Mouse (Mus musculus) embryonic facial prominence, embryonic 14.5 days (tissue): ENCODE data around the gene Nfatc2ip. TPM values are rescaled to one million over a fixed set of nuclear protein-coding genes. Genes with fewer than 3 reads are reported as not detected.

ENCODE experiments used
- ATAC-seq: fragments of 200-750 bp; cut with Nextera tagmentation; 2 replicates; pipeline ENCODE4 v1.8.0; 2017; ENCODE audit warnings: low read depth, moderate number of reproducible peaks, moderate TSS enrichment
- DNase-seq: peaks from one replicate; pipeline ENCODE4 v3.0.0-alpha.2; 2015; ENCODE audit warnings: low spot score
- H3K27ac ChIP-seq: fragments of 300-500 bp; sonication (generic); replicated peaks from 2 replicates; pipeline ENCODE4 v1.5.1; 2014; ENCODE audit warnings: low read depth, mild to moderate bottlenecking, low read length, moderate library complexity
- H3K27me3 ChIP-seq: fragments of 300-500 bp; sonication (generic); replicated peaks from 2 replicates; pipeline ENCODE4 v1.6.1; 2014; ENCODE audit warnings: low read length; ENCODE audit not compliant: control insufficient read depth, insufficient read depth
- H3K36me3 ChIP-seq: fragments of 300-500 bp; sonication (generic); 2 replicates; pipeline ENCODE4 v1.6.1; 2014; ENCODE audit warnings: low read length, mixed read lengths; ENCODE audit not compliant: control insufficient read depth, insufficient read depth
- H3K4me1 ChIP-seq: fragments of 300-500 bp; sonication (generic); 2 replicates; pipeline ENCODE4 v1.6.1; 2014; ENCODE audit warnings: antibody characterized with exemption, low read length; ENCODE audit not compliant: control insufficient read depth, insufficient read depth
- H3K4me2 ChIP-seq: fragments of 300-500 bp; sonication (generic); 2 replicates; pipeline ENCODE4 v1.6.1; 2014; ENCODE audit warnings: low read depth, mild to moderate bottlenecking, low read length, moderate library complexity, mixed read lengths
- H3K4me3 ChIP-seq: fragments of 300-500 bp; sonication (generic); 2 replicates; pipeline ENCODE4 v1.5.1; 2014; ENCODE audit warnings: low read depth, mild to moderate bottlenecking, low read length
- H3K9ac ChIP-seq: fragments of 300-500 bp; sonication (generic); 2 replicates; pipeline ENCODE4 v1.6.1; 2014; ENCODE audit warnings: low read depth, mild to moderate bottlenecking, low read length, moderate library complexity, mixed read lengths
- H3K9me3 ChIP-seq: fragments of 300-500 bp; sonication (generic); 2 replicates; pipeline ENCODE4 v1.6.1; 2016; ENCODE audit warnings: low read length; ENCODE audit not compliant: control insufficient read depth
- WGBS: fragments of 180-500 bp; shearing (Covaris S2); extraction: QIAGEN DNeasy Blood & Tissue Kit; methylation state at CpG from one replicate; pipeline ENCODE4 v1.1.7; 2014; 5-methylcytosine and 5-hydroxymethylcytosine counted together
- polyA plus RNA-seq: library from polyadenylated mRNA; unstranded; fragments of >200 nt; fragmentation: Nextera tagmentation; extraction: Ambion mirVana; gene quantifications from 2 replicates; pipeline ENCODE4 v1.2.1, GENCODE M21; 2014

Nfatc2ip gene
- polyA plus RNA-seq, 1 experiment from 2014 or later = 2.6 TPM

GRCm38 (mm10) chr7:126348293-126348692 lies 48.2 kb downstream of the Nfatc2ip start:
- no peaks in the 10 kb centered on the region for H3K4me1 ChIP-seq
- 57% methylated on average over 8 of the region's 8 CpGs for WGBS
- no peak for DNase-seq
- no peaks in the 10 kb centered on the region for H3K9me3 ChIP-seq
- no peak overlapping the region for H3K4me2 ChIP-seq
- H3K36me3 ChIP-seq = no peaks in the 10 kb centered on the region
- peak; percentile 41; the same call in 1 of the 2 replicates for ATAC-seq
- H3K27me3 ChIP-seq = no peaks in the 10 kb centered on the region
- no peak overlapping the region for H3K4me3 ChIP-seq
- H3K9ac ChIP-seq = no peak overlapping the region
- H3K27ac ChIP-seq = no peak overlapping the region

- H3K9ac ChIP-seq = no peak overlapping the region
- no peaks in the 10 kb centered on the region for H3K27me3 ChIP-seq
- no peaks in the 10 kb centered on the region for H3K4me1 ChIP-seq
- 66% methylated on average over 1 of the region's 1 CpGs for WGBS
- no peak overlapping the region for H3K4me2 ChIP-seq
- ATAC-seq = no peak
- H3K4me3 ChIP-seq = no peak overlapping the region
- DNase-seq = no peak
- H3K36me3 ChIP-seq = no peaks in the 10 kb centered on the region
- no peak overlapping the region for H3K27ac ChIP-seq
- H3K9me3 ChIP-seq = no peaks in the 10 kb centered on the region
Observed at GRCm38 (mm10) chr7:126347098-126347497, 49.4 kb downstream of the Nfatc2ip start.

GRCm38 (mm10) chr7:126345969-126346368 lies 50.6 kb downstream of the Nfatc2ip start:
- H3K4me3 ChIP-seq = no peak overlapping the region
- no peak overlapping the region for H3K27ac ChIP-seq
- H3K9me3 ChIP-seq = no peaks in the 10 kb centered on the region
- ATAC-seq (no peak), DNase-seq (no peak)
- no peaks in the 10 kb centered on the region for H3K36me3 ChIP-seq
- no peaks in the 10 kb centered on the region for H3K27me3 ChIP-seq
- 39% methylated on average over 3 of the region's 3 CpGs for WGBS
- H3K4me1 ChIP-seq = no peaks in the 10 kb centered on the region
- H3K4me2 ChIP-seq = no peak overlapping the region
- H3K9ac ChIP-seq = no peak overlapping the region

- 59% methylated on average over 3 of the region's 3 CpGs for WGBS
- ATAC-seq = no peak; the same call in 1 of the 2 replicates
- DNase-seq = peak; percentile 28
- no peak overlapping the region for H3K4me2 ChIP-seq
- H3K27me3 ChIP-seq = no peaks in the 10 kb centered on the region
- H3K9ac ChIP-seq = no peak overlapping the region
- H3K36me3 ChIP-seq = no peaks in the 10 kb centered on the region
- H3K27ac ChIP-seq = no peak overlapping the region
- no peak overlapping the region for H3K4me3 ChIP-seq
- no peaks in the 10 kb centered on the region for H3K4me1 ChIP-seq
- H3K9me3 ChIP-seq = no peaks in the 10 kb centered on the region
Observed at GRCm38 (mm10) chr7:126345557-126345956, 51.0 kb downstream of the Nfatc2ip start.

GRCm38 (mm10) chr7:126340896-126341295 lies 55.6 kb downstream of the Nfatc2ip start:
- H3K27ac ChIP-seq = no peak overlapping the region
- no peak for ATAC-seq
- H3K9me3 ChIP-seq = no peaks in the 10 kb centered on the region
- H3K36me3 ChIP-seq = no peaks in the 10 kb centered on the region
- H3K4me2 ChIP-seq = no peak overlapping the region
- DNase-seq = no peak
- 43% methylated on average over 6 of the region's 6 CpGs for WGBS
- no peaks in the 10 kb centered on the region for H3K27me3 ChIP-seq
- H3K4me1 ChIP-seq = no peaks in the 10 kb centered on the region
- H3K9ac ChIP-seq = no peak overlapping the region
- no peak overlapping the region for H3K4me3 ChIP-seq

- Histone ChIP-seq H3K4me3 (no peak overlapping the region), H3K9ac (no peak overlapping the region), H3K27ac (no peak overlapping the region), H3K9me3 (no peaks in the 10 kb centered on the region), H3K4me2 (no peak overlapping the region), H3K4me1 (no peaks in the 10 kb centered on the region), H3K27me3 (no peaks in the 10 kb centered on the region), H3K36me3 (no peaks in the 10 kb centered on the region)
- DNase-seq = no peak
- WGBS = 73% methylated on average over 6 of the region's 6 CpGs
- ATAC-seq = no peak
Observed at GRCm38 (mm10) chr7:126340206-126340618, 56.3 kb downstream of the Nfatc2ip start.

- Histone ChIP-seq H3K9ac (no peak overlapping the region), H3K4me1 (no peaks in the 10 kb centered on the region), H3K9me3 (no peaks in the 10 kb centered on the region), H3K27me3 (no peaks in the 10 kb centered on the region), H3K4me3 (no peak overlapping the region), H3K27ac (no peak overlapping the region), H3K4me2 (no peak overlapping the region), H3K36me3 (no peaks in the 10 kb centered on the region)
- DNase-seq (no peak), ATAC-seq (no peak)
- WGBS = 64% methylated on average over 8 of the region's 8 CpGs
Observed at GRCm38 (mm10) chr7:126339521-126339971, 57.0 kb downstream of the Nfatc2ip start.

- ATAC-seq = no peak
- Histone ChIP-seq H3K4me1 (no peaks in the 10 kb centered on the region), H3K9ac (no peak overlapping the region), H3K27ac (no peak overlapping the region), H3K4me2 (no peak overlapping the region), H3K9me3 (no peaks in the 10 kb centered on the region), H3K36me3 (no peaks in the 10 kb centered on the region), H3K4me3 (no peak overlapping the region), H3K27me3 (no peaks in the 10 kb centered on the region)
- 75% methylated on average over 8 of the region's 8 CpGs for WGBS
- DNase-seq = no peak
Observed at GRCm38 (mm10) chr7:126338906-126339305, 57.6 kb downstream of the Nfatc2ip start.

GRCm38 (mm10) chr7:126335556-126335955 lies 61.0 kb downstream of the Nfatc2ip start:
- DNase-seq = no peak
- Histone ChIP-seq H3K9ac (no peak overlapping the region), H3K4me1 (no peaks in the 10 kb centered on the region), H3K27me3 (no peaks in the 10 kb centered on the region), H3K36me3 (no peaks in the 10 kb centered on the region), H3K27ac (no peak overlapping the region), H3K4me2 (no peak overlapping the region), H3K4me3 (no peak overlapping the region), H3K9me3 (no peaks in the 10 kb centered on the region)
- 77% methylated on average over 1 of the region's 1 CpGs for WGBS
- no peak for ATAC-seq
